Mouse (Mus musculus): ENCODE data around the gene Clec11a. TPM values are rescaled to one million over a fixed set of nuclear protein-coding genes. Genes with fewer than 3 reads are reported as not detected.

The Clec11a gene
- polyA plus RNA-seq, 1 experiment from 2014 or later, result 0.90 TPM

- no peaks in the 10 kb centered on the region for H3K9me3 ChIP-seq (ENCODE audit: control insufficient read depth, low read length)
- 62% methylated on average over 4 of the region's 4 CpGs for WGBS
- no peak within 1 kb of the TSS for H3K4me2 ChIP-seq
- H3K9ac ChIP-seq (ENCODE audit: low read depth, low read length), result no peak within 1 kb of the TSS
- H3K27me3 ChIP-seq (replicated peaks; ENCODE audit: control insufficient read depth, insufficient read depth, low read length), result 0 out of 2 replicates have a peak, but pooled peaks cover 2% of the 10 kb centered on the region
- no peak for ATAC-seq (replicated peaks; ENCODE audit: low FRiP score)
- H3K27ac ChIP-seq (ENCODE audit: low read depth, low read length), result no peak within 1 kb of the TSS
- H3K36me3 ChIP-seq (ENCODE audit: control insufficient read depth, insufficient read depth, low read length), result peaks cover 13% of the 10 kb centered on the region
- DNase-seq (ENCODE audit: low spot score), result no peak
- H3K4me3 ChIP-seq (ENCODE audit: low read depth, low read length), result no peak within 1 kb of the TSS
- no peaks in the 10 kb centered on the region for H3K4me1 ChIP-seq (replicated peaks; ENCODE audit: control insufficient read depth, insufficient read depth, low read length)
Observed at GRCm38 (mm10) chr7:44257278-44257677, 49.4 kb downstream of the Clec11a start, which contains the start of gene Acp4. TSS of gene Acp4 (minus strand) at chr7:44257378.

GRCm38 (mm10) chr7:44254930-44255329 lies 51.8 kb downstream of the Clec11a start:
- Histone ChIP-seq H3K27me3 (replicated peaks; ENCODE audit: control insufficient read depth, insufficient read depth, low read length) (no peaks in the 10 kb centered on the region), H3K4me2 (no peak overlapping the region), H3K9ac (ENCODE audit: low read depth, low read length) (no peak overlapping the region), H3K4me1 (replicated peaks; ENCODE audit: control insufficient read depth, insufficient read depth, low read length) (no peaks in the 10 kb centered on the region), H3K36me3 (ENCODE audit: control insufficient read depth, insufficient read depth, low read length) (peaks cover 27% of the 10 kb centered on the region), H3K4me3 (ENCODE audit: low read depth, low read length) (no peak overlapping the region), H3K9me3 (ENCODE audit: control insufficient read depth, low read length) (no peaks in the 10 kb centered on the region), H3K27ac (ENCODE audit: low read depth, low read length) (no peak overlapping the region)
- WGBS, result 79% methylated on average over 6 of the region's 6 CpGs
- ATAC-seq (replicated peaks; ENCODE audit: low FRiP score) (no peak), DNase-seq (ENCODE audit: low spot score) (no peak)

GRCm38 (mm10) chr7:44253023-44253616 lies 53.6 kb downstream of the Clec11a start:
- no peaks in the 10 kb centered on the region for H3K9me3 ChIP-seq (ENCODE audit: control insufficient read depth, low read length)
- ATAC-seq (replicated peaks; ENCODE audit: low FRiP score) (peak; percentile 27), DNase-seq (ENCODE audit: low spot score) (no peak)
- no peaks in the 10 kb centered on the region for H3K27me3 ChIP-seq (replicated peaks; ENCODE audit: control insufficient read depth, insufficient read depth, low read length)
- H3K4me3 ChIP-seq (ENCODE audit: low read depth, low read length), result no peak overlapping the region
- no peak overlapping the region; the same call in 1 of the 2 replicates for H3K27ac ChIP-seq (ENCODE audit: low read depth, low read length)
- peaks cover 42% of the 10 kb centered on the region for H3K36me3 ChIP-seq (ENCODE audit: control insufficient read depth, insufficient read depth, low read length)
- H3K9ac ChIP-seq (ENCODE audit: low read depth, low read length), result no peak overlapping the region
- WGBS, result 66% methylated on average over 15 of the region's 15 CpGs
- no peak overlapping the region for H3K4me2 ChIP-seq
- H3K4me1 ChIP-seq (replicated peaks; ENCODE audit: control insufficient read depth, insufficient read depth, low read length), result peaks cover 8% of the 10 kb centered on the region

Other genes with a start within 250 kb of the Clec11a start
- not detected in 2 replicates for gene Klk1b21, start 204.6 kb downstream of the Clec11a start, polyA plus RNA-seq (2014; fragmentation: Nextera tagmentation; extraction: Ambion mirVana)
- gene Klk1b22, start 194.2 kb downstream of the Clec11a start, polyA plus RNA-seq (2014; fragmentation: Nextera tagmentation; extraction: Ambion mirVana), result not detected in 2 replicates
- not detected in 2 replicates for gene Klk1b16, start 170.1 kb downstream of the Clec11a start, polyA plus RNA-seq (2014; fragmentation: Nextera tagmentation; extraction: Ambion mirVana)
- not detected in 2 replicates for gene Klk1b24, start 118.7 kb downstream of the Clec11a start, polyA plus RNA-seq (2014; fragmentation: Nextera tagmentation; extraction: Ambion mirVana)
- not detected in 2 replicates for gene Klk1b3, start 108.7 kb downstream of the Clec11a start, polyA plus RNA-seq (2014; fragmentation: Nextera tagmentation; extraction: Ambion mirVana)
- gene Klk1b4, start 99.5 kb downstream of the Clec11a start, polyA plus RNA-seq (2014; fragmentation: Nextera tagmentation; extraction: Ambion mirVana), result not detected in 2 replicates
- not detected in 2 replicates for gene Klk1b5, start 91.0 kb downstream of the Clec11a start, polyA plus RNA-seq (2014; fragmentation: Nextera tagmentation; extraction: Ambion mirVana)
- not detected in 2 replicates for gene Klk1, start 81.5 kb downstream of the Clec11a start, polyA plus RNA-seq (2014; fragmentation: Nextera tagmentation; extraction: Ambion mirVana)
- gene Gm36864, start 70.7 kb downstream of the Clec11a start, polyA plus RNA-seq (2014; fragmentation: Nextera tagmentation; extraction: Ambion mirVana), result not detected in 2 replicates
- 1.5 and 2.0 TPM in 2 replicates for gene 1700028J19Rik, start 60.2 kb downstream of the Clec11a start, polyA plus RNA-seq (2014; fragmentation: Nextera tagmentation; extraction: Ambion mirVana)
- gene 2410002F23Rik, start 60.2 kb downstream of the Clec11a start, polyA plus RNA-seq (2014; fragmentation: Nextera tagmentation; extraction: Ambion mirVana), result 109 and 117 TPM in 2 replicates
- not detected in 2 replicates for gene Acp4, start 49.5 kb downstream of the Clec11a start, polyA plus RNA-seq (2014; fragmentation: Nextera tagmentation; extraction: Ambion mirVana)
- gene Gm15517, start 45.5 kb downstream of the Clec11a start, polyA plus RNA-seq (2014; fragmentation: Nextera tagmentation; extraction: Ambion mirVana), result not detected in 2 replicates
- gene Shank1, start 3.4 kb upstream of the Clec11a start, polyA plus RNA-seq (2014; fragmentation: Nextera tagmentation; extraction: Ambion mirVana), result 0.62 and 0.69 TPM in 2 replicates
- 0.35 and 0.40 TPM in 2 replicates for gene Syt3, start 77.2 kb upstream of the Clec11a start, polyA plus RNA-seq (2014; fragmentation: Nextera tagmentation; extraction: Ambion mirVana)
- 0.83 and 0.93 TPM in 2 replicates for gene 1700008O03Rik, start 78.9 kb upstream of the Clec11a start, polyA plus RNA-seq (2014; fragmentation: Nextera tagmentation; extraction: Ambion mirVana)
- gene Lrrc4b, start 122.1 kb upstream of the Clec11a start, polyA plus RNA-seq (2014; fragmentation: Nextera tagmentation; extraction: Ambion mirVana), result 0.25 and 0.52 TPM in 2 replicates
- gene Aspdh, start 158.5 kb upstream of the Clec11a start, polyA plus RNA-seq (2014; fragmentation: Nextera tagmentation; extraction: Ambion mirVana), result 5.6 and 6.4 TPM in 2 replicates
- gene Josd2, start 161.1 kb upstream of the Clec11a start, polyA plus RNA-seq (2014; fragmentation: Nextera tagmentation; extraction: Ambion mirVana), result 145 and 146 TPM in 2 replicates
- gene Emc10, start 189.6 kb upstream of the Clec11a start, polyA plus RNA-seq (2014; fragmentation: Nextera tagmentation; extraction: Ambion mirVana), result 72.8 and 75.2 TPM in 2 replicates
- 4.7 and 5.9 TPM in 2 replicates for gene Fam71e1, start 189.7 kb upstream of the Clec11a start, polyA plus RNA-seq (2014; fragmentation: Nextera tagmentation; extraction: Ambion mirVana)
- not detected in 2 replicates for gene Mybpc2, start 217.8 kb upstream of the Clec11a start, polyA plus RNA-seq (2014; fragmentation: Nextera tagmentation; extraction: Ambion mirVana)
- gene Spib, start 225.2 kb upstream of the Clec11a start, polyA plus RNA-seq (2014; fragmentation: Nextera tagmentation; extraction: Ambion mirVana), result 0.05 TPM in 1 of 2 replicates, not detected in the other
- 119 and 128 TPM in 2 replicates for gene Pold1, start 241.9 kb upstream of the Clec11a start, polyA plus RNA-seq (2014; fragmentation: Nextera tagmentation; extraction: Ambion mirVana)
- gene Nr1h2, start 247.0 kb upstream of the Clec11a start, polyA plus RNA-seq (2014; fragmentation: Nextera tagmentation; extraction: Ambion mirVana), result 65.6 and 69.2 TPM in 2 replicates